Mouse (Mus musculus): ENCODE results near the gene Vps11. TPM values are rescaled to one million over a fixed set of nuclear protein-coding genes. Genes with fewer than 3 reads are reported as not detected.

Gene Vps11
- polyA plus RNA-seq (2015; fragmentation: Illumina TruSeq; extraction: RNeasy Lipid Tissue Mini Kit (QIAGEN cat#74804); ENCODE audit: low read depth, low replicate concordance), result 49.3 TPM

DNA sequence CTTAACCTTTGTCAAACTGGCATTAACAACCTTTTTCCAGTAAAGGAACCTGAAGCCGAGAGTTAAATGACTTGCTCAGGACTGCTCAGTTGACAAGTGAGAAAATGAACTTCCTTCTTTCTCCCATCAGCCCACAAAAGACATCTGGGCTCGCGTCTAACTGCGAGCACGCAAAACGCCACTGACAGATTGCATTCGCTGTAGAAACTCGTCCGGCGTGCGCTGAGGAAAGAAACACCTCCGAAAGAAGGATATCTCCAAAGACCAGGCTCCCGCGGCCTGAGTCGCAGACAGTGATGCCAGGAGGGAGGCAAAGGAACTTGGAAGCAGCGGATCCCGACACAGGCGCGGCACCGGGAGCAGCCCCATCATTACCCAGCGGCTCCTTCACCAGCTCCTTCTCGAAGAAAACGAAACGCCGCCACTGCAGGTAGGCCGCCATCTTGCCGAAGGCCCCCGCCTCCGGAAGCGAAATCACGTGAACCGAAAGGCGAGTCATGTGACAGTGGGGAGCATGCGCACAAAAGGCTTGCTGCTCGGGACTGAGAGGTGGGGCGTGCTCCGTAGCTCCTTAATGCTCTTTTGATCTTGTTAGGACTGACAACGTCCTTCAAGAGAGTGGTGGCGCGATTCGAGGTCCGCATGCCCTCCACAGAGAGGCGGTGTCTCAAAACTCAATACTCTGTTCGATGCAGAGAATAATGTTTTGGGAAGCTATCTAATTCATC is at the start of gene Vps11:
Gene Vps11 (minus strand): TSS at position 481 of the 728 bp plus-strand sequence.

DNA sequence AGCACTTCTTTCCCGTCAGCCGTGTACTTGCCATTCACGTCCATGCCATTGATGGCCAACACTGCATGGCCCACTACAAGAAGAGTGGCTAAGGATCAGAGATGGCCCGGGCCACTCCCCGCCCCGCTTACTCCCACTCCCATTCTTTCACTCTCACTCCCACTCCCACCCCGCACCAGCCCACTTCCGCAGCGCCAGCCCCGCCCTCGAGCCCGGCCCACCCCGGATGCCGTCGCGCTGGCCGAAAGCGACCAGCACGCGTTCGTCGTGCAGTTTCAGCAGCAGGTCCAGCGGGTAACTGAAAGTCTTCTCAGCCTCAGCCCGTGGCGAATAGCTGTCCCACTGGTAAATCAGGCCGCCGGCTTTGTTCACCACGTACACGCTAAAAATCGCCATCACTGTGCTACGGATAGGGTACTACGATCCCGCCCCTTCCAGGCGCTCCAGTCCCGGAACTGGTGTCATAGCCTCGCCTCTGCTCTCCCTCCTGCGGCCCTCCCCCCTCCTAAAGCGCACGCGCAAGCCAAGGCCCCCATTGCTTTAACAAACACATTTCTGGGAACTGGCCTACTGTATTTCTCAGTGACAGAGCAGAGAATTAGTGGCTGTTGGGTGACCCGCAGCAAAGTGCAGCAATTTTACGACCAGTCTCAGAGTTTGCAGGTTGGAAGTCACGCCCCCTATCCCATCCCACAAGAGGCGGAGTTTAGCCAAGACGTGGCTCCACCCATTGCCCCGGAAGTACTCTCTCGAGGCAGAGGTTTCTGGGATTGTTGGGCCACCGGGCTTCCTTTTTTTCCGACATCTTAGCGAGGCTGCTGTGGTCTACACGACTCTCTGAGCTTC is 45.7 kb upstream of the Vps11 start, which contains the start of the genes Rps25 and Trappc4:
Gene Rps25 (plus strand): TSS at position 234 of the 846 bp plus-strand sequence.
Gene Trappc4 (minus strand): TSS at position 695 of the 846 bp plus-strand sequence.

DNA sequence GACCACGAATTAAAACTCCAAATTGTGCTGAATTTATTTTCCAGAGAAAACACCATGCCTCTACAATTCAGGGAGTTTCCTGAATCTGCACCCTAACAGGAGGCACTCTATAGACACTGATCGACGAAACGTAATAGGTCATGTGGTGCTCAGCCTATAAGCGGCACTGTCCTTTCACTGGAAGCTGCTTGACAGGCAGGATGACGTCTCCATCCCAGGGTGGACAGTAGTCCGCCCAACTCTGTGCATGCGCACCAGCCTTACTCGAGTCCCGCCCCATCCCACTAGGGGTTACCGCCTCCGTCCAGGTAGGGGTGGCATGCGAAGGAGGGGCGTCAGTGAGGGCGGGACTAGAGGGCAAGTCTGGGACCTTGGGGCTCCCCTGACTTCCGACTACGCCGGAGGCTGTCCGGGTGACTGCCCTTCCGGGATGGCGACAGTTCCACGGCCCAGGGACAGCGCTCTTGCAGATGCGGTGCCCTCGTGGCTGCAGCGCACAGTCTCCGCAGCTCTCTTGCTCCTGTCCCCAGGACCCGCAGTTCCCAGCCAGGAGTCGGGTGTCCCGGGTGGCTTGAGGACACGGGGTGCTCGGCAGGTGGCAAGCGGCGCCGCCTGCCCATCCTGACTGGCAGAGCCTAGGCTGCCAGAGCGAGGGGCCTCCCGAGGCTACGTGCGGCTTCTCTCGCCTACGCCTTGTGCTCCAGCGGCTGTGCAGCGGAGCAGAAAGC is 35.4 kb upstream of the Vps11 start, which contains the start of gene Slc37a4:
Gene Slc37a4 (plus strand): TSS at position 169 of the 728 bp plus-strand sequence.

DNA sequence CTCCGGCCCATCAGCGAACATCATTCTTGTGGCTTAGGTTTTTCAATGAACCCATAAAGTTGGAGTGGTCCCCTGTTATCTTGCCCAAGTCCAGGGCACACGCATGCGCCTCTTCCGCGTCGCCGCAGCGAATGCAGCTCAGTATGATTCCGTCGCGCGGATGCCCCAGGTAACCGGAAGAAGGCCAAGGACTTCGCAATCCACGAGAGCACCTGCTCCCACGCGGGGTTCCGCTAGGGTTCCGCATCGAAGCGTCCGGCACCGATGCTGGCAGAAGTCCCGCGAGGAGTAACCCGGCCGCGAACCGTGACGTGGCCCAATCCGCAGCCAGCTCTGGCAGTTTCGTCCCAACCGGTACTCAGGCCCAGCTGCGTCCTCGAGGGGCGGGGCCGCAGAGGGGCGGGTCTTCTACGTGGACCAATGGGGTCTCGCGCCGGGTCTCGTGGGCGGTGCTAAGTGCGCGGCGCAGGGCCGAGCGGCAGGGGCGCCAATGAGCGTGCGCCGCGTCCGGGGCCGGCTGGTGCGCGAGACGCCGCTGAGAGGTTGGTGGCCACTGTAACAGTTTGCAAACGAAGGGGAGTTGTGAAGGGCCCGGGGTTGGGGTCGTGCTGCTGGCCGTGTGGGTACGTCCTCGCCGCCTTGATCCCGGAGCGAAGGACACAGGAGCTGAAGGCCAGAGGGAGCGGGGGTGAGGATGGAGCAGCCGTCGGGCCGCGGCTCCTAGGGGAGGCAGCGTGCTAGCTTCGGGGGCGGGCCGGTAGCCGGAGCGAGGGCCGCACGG is 17.8 kb upstream of the Vps11 start, which contains the start of gene Hyou1:
Gene Hyou1 (plus strand): TSS at position 437 of the 781 bp plus-strand sequence.

DNA sequence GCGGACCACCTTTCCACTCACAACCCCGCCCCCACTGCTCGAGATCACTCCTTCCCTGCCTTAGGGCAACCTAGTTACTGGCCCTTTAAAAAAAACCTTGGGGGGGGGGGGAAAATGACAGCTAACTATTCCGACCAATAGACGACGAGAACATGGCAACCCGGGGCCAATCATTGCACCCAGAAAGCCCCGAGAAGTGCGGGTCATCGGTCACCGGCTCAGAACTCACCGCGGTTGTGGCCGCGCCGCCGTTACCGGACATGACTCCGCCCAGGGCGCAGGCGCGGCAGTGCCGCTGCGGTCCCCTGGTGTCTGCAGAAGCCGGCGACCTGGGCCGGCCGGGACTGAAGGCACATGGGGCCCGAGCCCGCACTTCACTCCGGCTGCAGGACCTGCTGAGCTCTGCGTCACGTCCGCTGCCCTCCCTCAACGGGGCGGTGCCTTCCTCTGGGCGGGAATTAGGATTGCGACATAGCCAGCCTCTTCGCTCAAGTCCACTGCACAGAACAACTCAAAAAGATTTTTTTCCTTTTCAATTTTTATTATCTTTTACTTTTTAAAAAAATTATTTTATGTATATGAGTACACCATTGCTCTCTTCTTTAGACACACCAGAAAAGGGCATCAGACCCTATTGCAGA is 17.6 kb downstream of the Vps11 start, which contains the start of gene Hmbs:
Gene Hmbs (minus strand): TSS at position 448 of the 641 bp plus-strand sequence.

DNA sequence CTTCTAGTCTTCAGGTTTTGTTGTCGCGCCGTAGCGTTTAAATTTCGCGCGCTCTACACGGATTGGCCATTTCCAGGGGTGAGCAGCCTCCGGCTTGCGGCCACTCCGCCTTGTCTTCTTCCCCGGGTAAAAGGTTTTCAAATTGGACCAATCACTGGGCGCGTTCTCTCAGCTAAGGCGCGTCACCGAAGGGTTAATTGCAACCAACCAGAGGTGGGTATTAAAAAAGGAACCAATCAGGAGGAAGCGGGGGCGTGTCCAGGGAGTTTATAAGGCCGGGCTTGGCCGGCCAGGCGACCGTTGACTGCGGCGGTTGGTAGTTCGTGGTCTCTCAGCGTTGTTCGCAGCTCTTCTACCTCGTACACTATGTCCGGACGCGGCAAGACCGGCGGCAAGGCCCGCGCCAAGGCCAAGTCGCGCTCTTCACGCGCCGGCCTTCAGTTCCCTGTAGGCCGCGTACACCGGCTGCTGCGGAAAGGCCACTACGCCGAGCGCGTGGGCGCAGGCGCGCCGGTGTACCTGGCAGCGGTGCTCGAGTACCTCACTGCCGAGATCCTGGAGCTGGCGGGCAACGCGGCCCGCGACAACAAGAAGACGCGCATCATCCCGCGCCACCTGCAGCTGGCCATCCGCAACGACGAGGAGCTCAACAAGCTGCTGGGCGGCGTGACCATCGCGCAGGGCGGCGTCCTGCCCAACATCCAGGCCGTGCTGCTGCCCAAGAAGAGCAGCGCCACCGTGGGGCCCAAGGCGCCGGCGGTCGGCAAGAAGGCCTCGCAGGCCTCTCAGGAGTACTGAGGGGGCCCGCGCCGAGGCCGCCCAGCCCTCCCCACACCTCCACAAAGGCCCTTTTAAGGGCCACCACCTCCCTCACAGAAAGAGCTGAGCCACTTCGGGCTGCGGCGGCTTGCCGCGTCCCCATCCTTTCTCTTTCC is 26.8 kb downstream of the Vps11 start, which contains the start of gene H2afx:
Gene H2afx (plus strand): TSS at position 299 of the 935 bp plus-strand sequence.

DNA sequence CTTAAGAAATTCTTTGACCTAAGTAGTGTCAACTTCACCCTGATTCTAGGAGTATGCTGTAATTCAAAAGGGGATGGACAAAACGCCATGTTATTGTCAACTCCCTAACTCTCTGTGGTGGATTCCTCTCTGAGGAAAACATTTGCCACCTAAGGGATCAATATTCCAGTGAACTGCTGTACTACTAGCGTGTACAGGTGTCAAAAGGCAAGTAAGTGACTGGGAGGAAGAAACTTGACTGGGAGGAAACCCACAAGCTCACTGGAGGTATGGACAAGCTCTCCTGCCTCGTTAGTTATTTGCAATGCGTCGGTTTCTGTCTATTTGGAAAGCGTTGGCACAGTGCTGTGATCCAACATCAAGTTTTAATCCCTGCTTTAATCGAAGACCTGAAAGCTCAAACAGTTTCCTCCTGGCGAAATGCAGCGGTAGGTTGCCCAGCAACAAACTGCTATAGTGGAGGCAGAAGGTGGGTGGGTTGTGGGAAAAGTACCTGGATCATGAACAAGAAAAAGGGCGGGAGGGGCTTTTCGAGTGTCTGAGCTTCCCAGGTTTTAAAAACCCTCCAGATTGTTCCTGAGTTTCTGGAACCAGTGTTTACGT is 35.6 kb downstream of the Vps11 start, which contains the start of gene Dpagt1:
Gene Dpagt1 (plus strand): TSS at position 252 of the 603 bp plus-strand sequence.

DNA sequence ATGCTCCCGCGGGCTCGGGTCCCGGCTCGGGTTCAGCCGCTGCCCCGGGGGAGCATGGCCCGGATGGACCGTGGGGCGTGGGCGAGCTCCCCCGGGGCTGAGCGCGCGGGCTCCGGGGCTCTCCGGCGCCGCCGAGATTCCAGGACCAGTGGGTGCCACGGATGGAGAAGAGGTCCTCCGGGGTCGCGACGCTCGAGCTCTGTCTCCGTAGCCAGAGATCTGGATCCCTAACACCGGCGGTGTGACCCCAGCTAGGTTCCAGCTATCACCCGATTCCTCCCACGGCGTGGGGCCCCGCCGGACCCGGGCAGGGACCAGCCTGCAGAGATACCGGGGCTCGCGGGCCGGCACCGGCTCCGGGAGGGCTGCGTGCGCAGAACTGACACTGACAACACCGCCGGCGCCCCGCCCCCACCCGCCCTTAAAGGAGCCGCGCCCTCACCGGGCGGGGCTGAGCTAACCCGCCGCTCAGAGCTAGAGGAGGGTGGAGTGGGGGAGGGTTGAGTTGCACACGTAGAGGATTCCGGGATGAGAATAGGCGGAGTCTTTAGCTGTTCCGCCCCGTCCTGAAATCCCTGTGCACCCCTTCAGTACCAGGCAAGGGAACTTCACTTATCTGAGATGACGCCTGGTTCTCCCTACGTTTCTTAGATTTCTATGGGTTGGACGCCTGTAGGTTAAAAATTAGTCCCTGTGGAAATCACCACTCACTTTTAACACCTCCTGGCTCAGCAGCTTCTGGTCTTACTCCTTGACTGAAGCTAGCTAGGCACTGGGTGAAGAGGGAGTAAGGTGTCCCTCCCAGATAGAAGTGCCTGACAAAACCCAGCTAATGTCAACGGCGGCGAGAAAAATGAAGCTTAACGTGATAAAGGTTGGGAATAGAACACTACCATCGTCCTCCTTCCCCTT is 41.3 kb downstream of the Vps11 start, which contains the start of gene C2cd2l:
Gene C2cd2l (minus strand): TSS at position 399 of the 912 bp plus-strand sequence.

DNA sequence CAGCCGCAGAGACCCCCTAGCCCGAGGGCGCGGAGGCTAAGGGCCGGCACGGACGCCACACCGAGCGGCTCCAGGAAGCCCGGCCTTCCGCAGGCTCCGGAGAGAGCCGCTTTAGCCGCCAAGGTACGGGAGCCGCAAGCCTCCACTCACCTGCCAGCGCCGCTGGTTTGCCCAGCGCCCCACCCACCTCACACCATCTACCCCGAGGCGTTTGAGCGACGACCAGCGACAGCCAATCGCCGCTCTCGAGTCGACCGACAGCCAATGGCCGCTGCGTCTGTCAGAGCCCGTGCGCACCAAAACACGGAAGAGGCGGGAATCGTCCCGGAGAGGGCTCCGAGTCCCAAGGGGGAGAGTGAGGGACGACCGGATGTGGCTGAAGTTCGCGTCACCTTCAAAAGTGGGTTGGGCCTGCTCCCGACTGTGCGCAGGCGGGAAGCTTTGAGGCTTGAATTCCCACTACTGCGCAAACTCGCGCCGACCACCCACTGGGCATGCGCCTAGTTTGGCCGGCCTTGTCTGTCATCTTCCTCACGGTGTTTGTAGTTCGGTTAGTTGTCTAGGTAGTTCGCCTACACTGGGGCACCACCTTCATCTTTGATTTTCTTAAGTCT is 55.9 kb downstream of the Vps11 start, which contains the start of gene Hinfp:
Gene Hinfp (minus strand): TSS at position 206 of the 614 bp plus-strand sequence.

Other genes starting within 250 kb of the Vps11 start
- 0.40 TPM for gene Gm49380, start 248.2 kb downstream of the Vps11 start, polyA plus RNA-seq (2015; fragmentation: Illumina TruSeq; extraction: RNeasy Lipid Tissue Mini Kit (QIAGEN cat#74804); ENCODE audit: low read depth, low replicate concordance)
- 23.6 TPM for gene Rnf26, start 248.2 kb downstream of the Vps11 start, polyA plus RNA-seq (2015; fragmentation: Illumina TruSeq; extraction: RNeasy Lipid Tissue Mini Kit (QIAGEN cat#74804); ENCODE audit: low read depth, low replicate concordance)
- 22.9 TPM for gene Mcam, start 227.2 kb downstream of the Vps11 start, polyA plus RNA-seq (2015; fragmentation: Illumina TruSeq; extraction: RNeasy Lipid Tissue Mini Kit (QIAGEN cat#74804); ENCODE audit: low read depth, low replicate concordance)
- gene Cbl, start 127.6 kb downstream of the Vps11 start, polyA plus RNA-seq (2015; fragmentation: Illumina TruSeq; extraction: RNeasy Lipid Tissue Mini Kit (QIAGEN cat#74804); ENCODE audit: low read depth, low replicate concordance), result 20.5 TPM
- gene Ccdc153, start 121.0 kb downstream of the Vps11 start, polyA plus RNA-seq (2015; fragmentation: Illumina TruSeq; extraction: RNeasy Lipid Tissue Mini Kit (QIAGEN cat#74804); ENCODE audit: low read depth, low replicate concordance), result 21.0 TPM
- 0.67 TPM for gene Pdzd3, start 110.2 kb downstream of the Vps11 start, polyA plus RNA-seq (2015; fragmentation: Illumina TruSeq; extraction: RNeasy Lipid Tissue Mini Kit (QIAGEN cat#74804); ENCODE audit: low read depth, low replicate concordance)
- gene Nlrx1, start 93.1 kb downstream of the Vps11 start, polyA plus RNA-seq (2015; fragmentation: Illumina TruSeq; extraction: RNeasy Lipid Tissue Mini Kit (QIAGEN cat#74804); ENCODE audit: low read depth, low replicate concordance), result 5.8 TPM
- gene Abcg4, start 73.1 kb downstream of the Vps11 start, polyA plus RNA-seq (2015; fragmentation: Illumina TruSeq; extraction: RNeasy Lipid Tissue Mini Kit (QIAGEN cat#74804); ENCODE audit: low read depth, low replicate concordance), result 43.6 TPM
- gene Hinfp, start 56.0 kb downstream of the Vps11 start, polyA plus RNA-seq (2015; fragmentation: Illumina TruSeq; extraction: RNeasy Lipid Tissue Mini Kit (QIAGEN cat#74804); ENCODE audit: low read depth, low replicate concordance), result 14.6 TPM
- gene C2cd2l, start 41.4 kb downstream of the Vps11 start, polyA plus RNA-seq (2015; fragmentation: Illumina TruSeq; extraction: RNeasy Lipid Tissue Mini Kit (QIAGEN cat#74804); ENCODE audit: low read depth, low replicate concordance), result 126 TPM
- 14.0 TPM for gene Dpagt1, start 35.7 kb downstream of the Vps11 start, polyA plus RNA-seq (2015; fragmentation: Illumina TruSeq; extraction: RNeasy Lipid Tissue Mini Kit (QIAGEN cat#74804); ENCODE audit: low read depth, low replicate concordance)
- gene H2afx, start 27.0 kb downstream of the Vps11 start, polyA plus RNA-seq (2015; fragmentation: Illumina TruSeq; extraction: RNeasy Lipid Tissue Mini Kit (QIAGEN cat#74804); ENCODE audit: low read depth, low replicate concordance), result 37.3 TPM
- 27.9 TPM for gene Hmbs, start 17.4 kb downstream of the Vps11 start, polyA plus RNA-seq (2015; fragmentation: Illumina TruSeq; extraction: RNeasy Lipid Tissue Mini Kit (QIAGEN cat#74804); ENCODE audit: low read depth, low replicate concordance)
- gene Hyou1, start 17.8 kb upstream of the Vps11 start, polyA plus RNA-seq (2015; fragmentation: Illumina TruSeq; extraction: RNeasy Lipid Tissue Mini Kit (QIAGEN cat#74804); ENCODE audit: low read depth, low replicate concordance), result 63.9 TPM
- 38.3 TPM for gene Slc37a4, start 35.2 kb upstream of the Vps11 start, polyA plus RNA-seq (2015; fragmentation: Illumina TruSeq; extraction: RNeasy Lipid Tissue Mini Kit (QIAGEN cat#74804); ENCODE audit: low read depth, low replicate concordance)
- 1,304 TPM for gene Rps25, start 45.5 kb upstream of the Vps11 start, polyA plus RNA-seq (2015; fragmentation: Illumina TruSeq; extraction: RNeasy Lipid Tissue Mini Kit (QIAGEN cat#74804); ENCODE audit: low read depth, low replicate concordance)
- 113 TPM for gene Trappc4, start 45.9 kb upstream of the Vps11 start, polyA plus RNA-seq (2015; fragmentation: Illumina TruSeq; extraction: RNeasy Lipid Tissue Mini Kit (QIAGEN cat#74804); ENCODE audit: low read depth, low replicate concordance)
- gene Ccdc84, start 56.9 kb upstream of the Vps11 start, polyA plus RNA-seq (2015; fragmentation: Illumina TruSeq; extraction: RNeasy Lipid Tissue Mini Kit (QIAGEN cat#74804); ENCODE audit: low read depth, low replicate concordance), result 29.7 TPM
- not detected for gene Foxr1, start 79.5 kb upstream of the Vps11 start, polyA plus RNA-seq (2015; fragmentation: Illumina TruSeq; extraction: RNeasy Lipid Tissue Mini Kit (QIAGEN cat#74804); ENCODE audit: low read depth, low replicate concordance)
- gene Upk2, start 93.3 kb upstream of the Vps11 start, polyA plus RNA-seq (2015; fragmentation: Illumina TruSeq; extraction: RNeasy Lipid Tissue Mini Kit (QIAGEN cat#74804); ENCODE audit: low read depth, low replicate concordance), result not detected
- gene Bcl9l, start 121.2 kb upstream of the Vps11 start, polyA plus RNA-seq (2015; fragmentation: Illumina TruSeq; extraction: RNeasy Lipid Tissue Mini Kit (QIAGEN cat#74804); ENCODE audit: low read depth, low replicate concordance), result 19.4 TPM
- not detected for gene Cxcr5, start 200.2 kb upstream of the Vps11 start, polyA plus RNA-seq (2015; fragmentation: Illumina TruSeq; extraction: RNeasy Lipid Tissue Mini Kit (QIAGEN cat#74804); ENCODE audit: low read depth, low replicate concordance)
- 61.7 TPM for gene Ddx6, start 243.2 kb upstream of the Vps11 start, polyA plus RNA-seq (2015; fragmentation: Illumina TruSeq; extraction: RNeasy Lipid Tissue Mini Kit (QIAGEN cat#74804); ENCODE audit: low read depth, low replicate concordance)